Mouse (Mus musculus) G1E (cell line): ENCODE measurements around the gene 9330182L06Rik.

Source experiments
- CTCF ChIP-seq: IDR thresholded peaks from 2 replicates; pipeline ENCODE4 v1.5.1; 2012; ENCODE audit warnings: low read depth, low read length, inconsistent platforms, mixed read lengths
- GATA1 ChIP-seq: IDR thresholded peaks from 2 replicates; pipeline ENCODE4 v1.6.1; 2012; ENCODE audit warnings: borderline replicate concordance, low read length, inconsistent platforms, mixed read lengths
- GATA2 ChIP-seq: IDR thresholded peaks from 2 replicates; pipeline ENCODE4 v1.6.1; 2012; ENCODE audit warnings: low read depth, low read length, inconsistent platforms, borderline replicate concordance
- POLR2AphosphoS5 ChIP-seq: IDR thresholded peaks from 2 replicates; pipeline ENCODE4 v1.6.1; 2012; ENCODE audit warnings: low read depth, low read length, inconsistent platforms; ENCODE audit not compliant: insufficient replicate concordance
- TAL1 ChIP-seq: conservative IDR thresholded peaks from 2 replicates; pipeline ENCODE4 v1.6.1; 2012; ENCODE audit warnings: low read depth, low read length, inconsistent platforms, mixed read lengths

DNA sequence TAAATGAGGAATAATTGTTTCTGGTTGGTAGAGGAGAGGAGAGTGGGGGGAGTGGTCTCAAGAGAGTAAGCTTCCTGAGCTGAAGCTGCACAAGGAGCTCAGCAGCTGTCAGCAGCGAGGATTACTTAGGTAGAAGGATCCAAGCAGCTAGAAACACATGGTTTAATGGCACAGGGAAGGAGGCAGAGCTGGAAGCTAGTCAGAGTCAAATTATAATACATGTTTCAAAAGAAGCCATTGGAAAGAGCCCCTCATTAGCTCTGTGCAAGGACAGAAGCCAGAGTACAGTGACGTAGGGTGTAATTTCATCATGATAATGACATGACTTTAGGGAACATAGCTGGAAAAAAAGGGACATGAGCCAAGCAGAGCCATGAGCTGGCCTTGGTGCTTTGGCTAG, 92.2 kb downstream of the 9330182L06Rik start:
- no peak for TF ChIP-seq CTCF
- TF ChIP-seq GATA1, result no peak
- no peak for TF ChIP-seq POLR2AphosphoS5
- TF ChIP-seq TAL1, result no peak
- TF ChIP-seq GATA2, result no peak
